Mouse (Mus musculus) cortical plate, adult 2 months (tissue): Measurements from ENCODE around the gene Arhgdig.

Experiments used
- CTCF ChIP-seq: fragments of 200-500 bp; IDR thresholded peaks from 2 replicates; pipeline ENCODE4 v1.5.1; 2011; ENCODE audit warnings: mild to moderate bottlenecking, control low read depth, low read length; ENCODE audit not compliant: insufficient read depth; ENCODE audit errors: extremely low read depth
- POLR2A ChIP-seq: fragments of 200-500 bp; IDR thresholded peaks from 2 replicates; pipeline ENCODE4 v1.6.1; 2011; ENCODE audit warnings: mild to moderate bottlenecking, low read length, control low read depth; ENCODE audit not compliant: insufficient read depth; ENCODE audit errors: extremely low read depth

- no peak for TF ChIP-seq CTCF
- TF ChIP-seq POLR2A, result no peak
Observed at GRCm38 (mm10) chr17:26251886-26252538, 44.4 kb upstream of the Arhgdig start.
